ENCODE assay signal across 23 mouse cellular contexts in genomic region chr13:56073186-56073585, GRCm38 (mm10).
A peak's percentile ranks its signal among the peaks of the same experiment; 100 is the strongest.
DNase-seq lines count a peak whose midpoint lies in the region; ATAC-seq and TF ChIP-seq lines count a peak whose summit lies in the region.
"Had no signal": no experiment of that assay in that cellular context is flagged by ENCODE, and none has a peak within 500 bp of the region (broad histone marks: within the 10 kb centered on the region; RNA-seq: fewer than 3 reads in every experiment).

No protein-coding gene starts in this region.

- 81% methylated on average over 5 of the region's 5 CpGs for WGBS in hindbrain, embryonic 14.5 days
- 67% methylated on average over 5 of the region's 5 CpGs for WGBS in hindbrain, postnatal 0 days

- no peak overlapping the region for H3K27ac ChIP-seq in hindbrain, embryonic 14.5 days
- H3K27ac ChIP-seq in hindbrain, postnatal 0 days: no peak overlapping the region
- H3K27ac ChIP-seq: embryonic facial prominence, embryonic 15.5 days; forebrain, embryonic 10.5 days; gastrocnemius, adult 2 months; heart, embryonic 13.5 days; hindbrain, embryonic 12.5 days; intestine, embryonic 15.5 days had no signal

- H3K9me3 ChIP-seq in hindbrain, embryonic 14.5 days (ENCODE audit: control insufficient read depth, low read length): no peaks in the 10 kb centered on the region
- H3K9me3 ChIP-seq in hindbrain, postnatal 0 days (ENCODE audit: low read length): no peaks in the 10 kb centered on the region
- H3K9me3 ChIP-seq: embryonic facial prominence, embryonic 15.5 days; forebrain, embryonic 10.5 days; G1E; heart, embryonic 13.5 days; hindbrain, embryonic 12.5 days; intestine, embryonic 15.5 days had no signal

- 0 out of 2 replicates have a peak overlapping the region, but pooled peaks have one; percentile 8 for H3K9ac ChIP-seq in hindbrain, embryonic 14.5 days
- H3K9ac ChIP-seq in hindbrain, postnatal 0 days (replicated peaks; ENCODE audit: low read length): no peak overlapping the region
- H3K9ac ChIP-seq: embryonic facial prominence, embryonic 15.5 days; heart, embryonic 13.5 days; hindbrain, embryonic 12.5 days; intestine, embryonic 15.5 days had no signal

- peaks cover 7% of the 10 kb centered on the region; the same call in 1 of the 2 replicates for H3K4me1 ChIP-seq in hindbrain, embryonic 14.5 days (replicated peaks; ENCODE audit: control insufficient read depth, insufficient read depth, low read length)
- peaks cover 3% of the 10 kb centered on the region; the same call in 1 of the 2 replicates for H3K4me1 ChIP-seq in hindbrain, postnatal 0 days (ENCODE audit: insufficient read depth, low read length)

- no peaks in the 10 kb centered on the region for H3K27me3 ChIP-seq in hindbrain, embryonic 14.5 days (ENCODE audit: control insufficient read depth, insufficient read depth, low read length)
- no peaks in the 10 kb centered on the region for H3K27me3 ChIP-seq in hindbrain, postnatal 0 days (ENCODE audit: insufficient read depth, low read length)
- H3K27me3 ChIP-seq: embryonic facial prominence, embryonic 15.5 days; heart, embryonic 13.5 days; hindbrain, embryonic 12.5 days; intestine, embryonic 15.5 days had no signal

- peak; percentile 27 to 43 for DNase-seq in adrenal gland, postnatal 36 days
- DNase-seq in adrenal gland, postnatal 25 days: no peak
- DNase-seq in hindbrain, embryonic 14.5 days (ENCODE audit: low spot score): no peak
- DNase-seq in hindbrain, postnatal 0 days (ENCODE audit: low spot score): no peak
- DNase-seq in cerebellum, postnatal 14 days: peak; percentile 52 to 54
- DNase-seq in embryo, embryonic 10 days (ENCODE audit: low spot score): no peak
- DNase-seq in layer of hippocampus, postnatal 10 days (ENCODE audit: low spot score in 2 of 2): no peak
- DNase-seq: adrenal gland, adult 8-10 months; B cell, adult 2 months; embryo, embryonic 11 days; gastrocnemius, adult 2 months; gastrocnemius, postnatal 36 days; heart, adult 11 months; heart, postnatal 4 days; kidney, adult 18-20 months had no signal

- H3K36me3 ChIP-seq in hindbrain, embryonic 14.5 days (replicated peaks; ENCODE audit: control insufficient read depth, insufficient read depth): peaks cover 54% of the 10 kb centered on the region
- H3K36me3 ChIP-seq in hindbrain, postnatal 0 days (ENCODE audit: insufficient read depth, low read length): peaks cover 17% of the 10 kb centered on the region; the same call in 1 of the 2 replicates

- H3K4me3 ChIP-seq in hindbrain, embryonic 14.5 days (replicated peaks; ENCODE audit: low read length): no peak overlapping the region
- H3K4me3 ChIP-seq in hindbrain, postnatal 0 days (ENCODE audit: low read length): no peak overlapping the region
- H3K4me3 ChIP-seq: embryonic facial prominence, embryonic 15.5 days; erythroblast, embryonic 14.5 days; forebrain, embryonic 10.5 days; gastrocnemius, adult 2 months; heart, embryonic 13.5 days; hindbrain, embryonic 12.5 days; intestine, embryonic 15.5 days had no signal

- no peak for ATAC-seq in hindbrain, embryonic 14.5 days (ENCODE audit: low FRiP score)
- no peak for ATAC-seq in hindbrain, postnatal 0 days
- ATAC-seq: CD4-positive, CD25-positive, alpha-beta regulatory T cell, adult 4 months; intestine, embryonic 15.5 days had no signal

- TF ChIP-seq CTCF in hindbrain, postnatal 0 days (IDR thresholded peaks at IDR 0.05; ENCODE audit: low read depth): no peak

- no peak overlapping the region for H3K4me2 ChIP-seq in hindbrain, embryonic 14.5 days (replicated peaks)
- H3K4me2 ChIP-seq in hindbrain, postnatal 0 days (ENCODE audit: low read depth, low read length): no peak overlapping the region
- H3K4me2 ChIP-seq: embryonic facial prominence, embryonic 15.5 days; heart, embryonic 13.5 days; hindbrain, embryonic 12.5 days; intestine, embryonic 15.5 days had no signal

Comparison
In these comparisons a context has a peak if more than half of its experiments do, and no peak if none do; other contexts are left out.
1. DNase-seq: peak in adrenal gland, postnatal 36 days (2 of 2) and cerebellum, postnatal 14 days (2 of 2); none in adrenal gland, postnatal 25 days (single experiment), hindbrain, embryonic 14.5 days (single experiment), hindbrain, postnatal 0 days (single experiment), embryo, embryonic 10 days (single experiment) and layer of hippocampus, postnatal 10 days (0 of 2).